Comparison of ENCODE assay signal across 23 mouse cellular contexts in genomic region chr8:117050763-117051162, GRCm38 (mm10). TPM values are rescaled to one million over a fixed set of nuclear protein-coding genes. Genes with fewer than 3 reads are reported as not detected.
DNase-seq lines count a peak whose midpoint lies in the region; ATAC-seq and TF ChIP-seq lines count a peak whose summit lies in the region.
"Had no signal": no experiment of that assay in that cellular context is flagged by ENCODE, and none has a peak within 500 bp of the region (broad histone marks: within the 10 kb centered on the region; RNA-seq: fewer than 3 reads in every experiment).

No protein-coding gene starts in this region.

- no peak overlapping the region for H3K4me3 ChIP-seq in kidney, postnatal 0 days (replicated peaks; ENCODE audit: low read depth, low read length)
- no peak overlapping the region for H3K4me3 ChIP-seq in midbrain, embryonic 11.5 days (ENCODE audit: low read depth, low read length)
- H3K4me3 ChIP-seq in midbrain, postnatal 0 days (ENCODE audit: low read depth, low read length), result no peak overlapping the region
- H3K4me3 ChIP-seq in macrophage (ENCODE audit: inconsistent target), result no peak overlapping the region
- H3K4me3 ChIP-seq in forebrain, embryonic 10.5 days, result no peak overlapping the region
- H3K4me3 ChIP-seq: embryonic facial prominence, embryonic 13.5 days; hindbrain, embryonic 12.5 days; limb, embryonic 10.5 days; megakaryocyte, embryonic 14.5 days; midbrain, embryonic 15.5 days had no signal

- H3K27ac ChIP-seq in kidney, postnatal 0 days, result no peak overlapping the region
- H3K27ac ChIP-seq in midbrain, embryonic 11.5 days (ENCODE audit: low read depth, low read length), result no peak overlapping the region
- no peak overlapping the region for H3K27ac ChIP-seq in midbrain, postnatal 0 days (ENCODE audit: low read depth, low read length)
- H3K27ac ChIP-seq in macrophage, result peak overlapping the region; percentile 59
- no peak overlapping the region for H3K27ac ChIP-seq in forebrain, embryonic 10.5 days
- H3K27ac ChIP-seq: embryonic facial prominence, embryonic 13.5 days; hindbrain, embryonic 12.5 days; limb, embryonic 10.5 days; liver, embryonic 14.5 days; midbrain, embryonic 15.5 days had no signal

- no peak overlapping the region for H3K4me2 ChIP-seq in kidney, postnatal 0 days (ENCODE audit: low read length)
- H3K4me2 ChIP-seq in midbrain, embryonic 11.5 days, result no peak overlapping the region
- no peak overlapping the region for H3K4me2 ChIP-seq in midbrain, postnatal 0 days (ENCODE audit: low read depth, low read length, poor library complexity, severe bottlenecking)
- H3K4me2 ChIP-seq: embryonic facial prominence, embryonic 13.5 days; hindbrain, embryonic 12.5 days; midbrain, embryonic 15.5 days had no signal

- WGBS in kidney, postnatal 0 days, result 78% methylated on average over 9 of the region's 9 CpGs
- 88% methylated on average over 9 of the region's 9 CpGs for WGBS in midbrain, embryonic 11.5 days
- WGBS in midbrain, postnatal 0 days, result 89% methylated on average over 9 of the region's 9 CpGs
- 49% methylated on average over 9 of the region's 9 CpGs for WGBS in macrophage (ENCODE audit: missing documents)
- 89% methylated on average over 9 of the region's 9 CpGs for WGBS in forebrain, embryonic 10.5 days

- H3K27me3 ChIP-seq in kidney, postnatal 0 days (ENCODE audit: insufficient read depth, low read length), result no peaks in the 10 kb centered on the region
- H3K27me3 ChIP-seq in midbrain, embryonic 11.5 days (ENCODE audit: control insufficient read depth, insufficient read depth, low read length), result no peaks in the 10 kb centered on the region
- H3K27me3 ChIP-seq in midbrain, postnatal 0 days (ENCODE audit: insufficient read depth, low read length), result no peaks in the 10 kb centered on the region
- no peaks in the 10 kb centered on the region for H3K27me3 ChIP-seq in forebrain, embryonic 10.5 days (ENCODE audit: poor library complexity, severe bottlenecking)
- H3K27me3 ChIP-seq: embryonic facial prominence, embryonic 13.5 days; hindbrain, embryonic 12.5 days; midbrain, embryonic 15.5 days had no signal

- TF ChIP-seq CTCF in kidney, postnatal 0 days (IDR thresholded peaks at IDR 0.05; ENCODE audit: low read depth), result no peak
- no peak for TF ChIP-seq CTCF in midbrain, postnatal 0 days (IDR thresholded peaks at IDR 0.05)

- no peaks in the 10 kb centered on the region for H3K36me3 ChIP-seq in kidney, postnatal 0 days (ENCODE audit: insufficient read depth, low read length)
- no peaks in the 10 kb centered on the region for H3K36me3 ChIP-seq in midbrain, embryonic 11.5 days (ENCODE audit: control insufficient read depth, insufficient read depth, low read length)
- no peaks in the 10 kb centered on the region for H3K36me3 ChIP-seq in midbrain, postnatal 0 days (ENCODE audit: insufficient read depth, low read length)
- H3K36me3 ChIP-seq in macrophage (ENCODE audit: inconsistent target), result no peaks in the 10 kb centered on the region
- H3K36me3 ChIP-seq in forebrain, embryonic 10.5 days (replicated peaks), result no peaks in the 10 kb centered on the region
- H3K36me3 ChIP-seq: embryonic facial prominence, embryonic 13.5 days; hindbrain, embryonic 12.5 days; limb, embryonic 10.5 days; midbrain, embryonic 15.5 days had no signal

- no peaks in the 10 kb centered on the region for H3K4me1 ChIP-seq in kidney, postnatal 0 days (replicated peaks; ENCODE audit: insufficient read depth, low read length)
- H3K4me1 ChIP-seq in midbrain, embryonic 11.5 days (ENCODE audit: control insufficient read depth, insufficient read depth, low read length), result no peaks in the 10 kb centered on the region
- no peaks in the 10 kb centered on the region for H3K4me1 ChIP-seq in midbrain, postnatal 0 days (ENCODE audit: insufficient read depth, low read length)
- H3K4me1 ChIP-seq in forebrain, embryonic 10.5 days, result no peaks in the 10 kb centered on the region
- H3K4me1 ChIP-seq: embryonic facial prominence, embryonic 13.5 days; hindbrain, embryonic 12.5 days; midbrain, embryonic 15.5 days had no signal

- H3K79me2 ChIP-seq in macrophage (ENCODE audit: inconsistent target), result no peaks in the 10 kb centered on the region

- peak; percentile 28 for DNase-seq in kidney, postnatal 0 days (ENCODE audit: low spot score)
- DNase-seq in kidney, adult 11 months, result no peak
- DNase-seq in midbrain, embryonic 11.5 days (ENCODE audit: low spot score, missing footprints), result peak; percentile 51
- DNase-seq in midbrain, postnatal 0 days (ENCODE audit: low spot score), result no peak
- no peak for DNase-seq in layer of hippocampus, adult 18-20 months (ENCODE audit: low spot score in 2 of 2)
- no peak for DNase-seq in forebrain, embryonic 10.5 days (ENCODE audit: extremely low spot score, low spot score)
- DNase-seq: cerebellum, adult 9-10 months; gastrocnemius, postnatal 36 days; kidney, adult 2 months; kidney, postnatal 25 days; thymus, postnatal 36 days had no signal

- ATAC-seq in kidney, postnatal 0 days (replicated peaks; ENCODE audit: low FRiP score, low read depth), result no peak
- ATAC-seq in midbrain, embryonic 11.5 days (ENCODE audit: low FRiP score), result no peak
- no peak for ATAC-seq in midbrain, postnatal 0 days (ENCODE audit: low FRiP score)
- ATAC-seq: forebrain, embryonic 16.5 days; midbrain, embryonic 15.5 days had no signal

- H3K9ac ChIP-seq in kidney, postnatal 0 days (ENCODE audit: low read depth, low read length), result no peak overlapping the region
- H3K9ac ChIP-seq in midbrain, embryonic 11.5 days (ENCODE audit: low read length), result no peak overlapping the region
- no peak overlapping the region for H3K9ac ChIP-seq in midbrain, postnatal 0 days (replicated peaks; ENCODE audit: low read length, poor library complexity, severe bottlenecking)
- H3K9ac ChIP-seq: embryonic facial prominence, embryonic 13.5 days; hindbrain, embryonic 12.5 days; liver, embryonic 14.5 days; midbrain, embryonic 15.5 days had no signal

- H3K9me3 ChIP-seq in kidney, postnatal 0 days (replicated peaks; ENCODE audit: low read length), result no peaks in the 10 kb centered on the region
- no peaks in the 10 kb centered on the region for H3K9me3 ChIP-seq in midbrain, embryonic 11.5 days (ENCODE audit: control insufficient read depth, low read length)
- no peaks in the 10 kb centered on the region for H3K9me3 ChIP-seq in midbrain, postnatal 0 days (ENCODE audit: low read length)
- H3K9me3 ChIP-seq in forebrain, embryonic 10.5 days, result no peaks in the 10 kb centered on the region
- H3K9me3 ChIP-seq: embryonic facial prominence, embryonic 13.5 days; hindbrain, embryonic 12.5 days; limb, embryonic 10.5 days; midbrain, embryonic 15.5 days had no signal

RNA-seq across cellular contexts. Expression of gene Pkd1l2, which starts 31.5 kb away (rescaled TPM):
- not detected in 2 replicates for polyA plus RNA-seq in kidney, postnatal 0 days (2015; fragmentation: Nextera tagmentation; extraction: Ambion mirVana)
- polyA plus RNA-seq in midbrain, embryonic 11.5 days (2014; fragmentation: Nextera tagmentation; extraction: Ambion mirVana), result not detected in 2 replicates
- under 0.01 and 0.42 TPM in 2 replicates for total RNA-seq in midbrain, postnatal 0 days (2014; rRNA removed)
- polyA plus RNA-seq in midbrain, postnatal 0 days (2015; fragmentation: Nextera tagmentation; extraction: Ambion mirVana), result 0.16 and 0.17 TPM in 2 replicates
- 1 to 10 TPM in 11 of 26 experiments, under 1 TPM in 15; 0.08 to 3.3 (median 0.97) TPM for total RNA-seq in macrophage (2018; cell fraction: chromatin; rRNA removed)
- under 1 TPM; 0.06 to 0.41 (median 0.22) TPM for total RNA-seq in macrophage (2018; cell fraction: cytosol; rRNA removed)
- total RNA-seq in macrophage (2018; cell fraction: nucleus; rRNA removed), result 1 to 10 TPM in 5 of 26 experiments, under 1 TPM in 18, not detected in 3; 0.06 to 1.6 (median 0.55) TPM
- 0.11 to 0.34 TPM (median 0.20 TPM) in 3 replicates for polyA plus RNA-seq in macrophage (2018)
- total RNA-seq in layer of hippocampus, adult 18-20 months (2021), result under 1 TPM; 0.08 to 0.12 TPM
- polyA plus RNA-seq in forebrain, embryonic 10.5 days (2016; fragmentation: Nextera tagmentation; extraction: Ambion mirVana), result not detected in 2 replicates
- polyA plus RNA-seq: forebrain, embryonic 16.5 days; heart, embryonic 16.5 days; hindbrain, embryonic 12.5 days; limb, embryonic 10.5 days; liver, embryonic 14.5 days; midbrain, embryonic 15.5 days; neural tube, embryonic 11.5 days; stomach, embryonic 14.5 days had no signal

RNA-seq across cellular contexts. Expression of gene Bco1, which starts 44.9 kb away (rescaled TPM):
- polyA plus RNA-seq in kidney, postnatal 0 days (2015; fragmentation: Nextera tagmentation; extraction: Ambion mirVana), result 0.16 and 0.27 TPM in 2 replicates
- polyA plus RNA-seq in midbrain, embryonic 11.5 days (2014; fragmentation: Nextera tagmentation; extraction: Ambion mirVana), result 0.18 and 0.28 TPM in 2 replicates
- total RNA-seq in midbrain, postnatal 0 days (2014; rRNA removed), result 0.14 and 0.27 TPM in 2 replicates
- polyA plus RNA-seq in midbrain, postnatal 0 days (2015; fragmentation: Nextera tagmentation; extraction: Ambion mirVana), result 0.32 and 0.52 TPM in 2 replicates
- not detected for total RNA-seq in macrophage (2018; cell fraction: chromatin; rRNA removed)
- not detected for total RNA-seq in macrophage (2018; cell fraction: cytosol; rRNA removed)
- not detected for total RNA-seq in macrophage (2018; cell fraction: nucleus; rRNA removed)
- polyA plus RNA-seq in macrophage (2018), result not detected in 3 replicates
- total RNA-seq in layer of hippocampus, adult 18-20 months (2021), result not detected
- polyA plus RNA-seq in forebrain, embryonic 10.5 days (2016; fragmentation: Nextera tagmentation; extraction: Ambion mirVana), result 0.22 and 0.30 TPM in 2 replicates
- total RNA-seq: left cerebral cortex, adult 8-10 months had no signal
- polyA plus RNA-seq: heart, embryonic 16.5 days; limb, embryonic 10.5 days had no signal

RNA-seq across cellular contexts. Expression of gene Gcsh, which starts 57.4 kb away (rescaled TPM):
- 233 and 239 TPM in 2 replicates for polyA plus RNA-seq in kidney, postnatal 0 days (2015; fragmentation: Nextera tagmentation; extraction: Ambion mirVana)
- 146 and 158 TPM in 2 replicates for polyA plus RNA-seq in midbrain, embryonic 11.5 days (2014; fragmentation: Nextera tagmentation; extraction: Ambion mirVana)
- 46.5 and 53.8 TPM in 2 replicates for total RNA-seq in midbrain, postnatal 0 days (2014; rRNA removed)
- polyA plus RNA-seq in midbrain, postnatal 0 days (2015; fragmentation: Nextera tagmentation; extraction: Ambion mirVana), result 93.9 and 106 TPM in 2 replicates
- total RNA-seq in macrophage (2018; cell fraction: chromatin; rRNA removed), result 10 to 100 TPM in 4 of 26 experiments, 1 to 10 TPM in 21, under 1 TPM in 1; 0.96 to 17.0 (median 4.1) TPM
- 10 to 100 TPM; 13.8 to 33.5 (median 25.1) TPM for total RNA-seq in macrophage (2018; cell fraction: cytosol; rRNA removed)
- total RNA-seq in macrophage (2018; cell fraction: nucleus; rRNA removed), result 10 to 100 TPM in 7 of 26 experiments, 1 to 10 TPM in 19; 1.8 to 27.4 (median 7.8) TPM
- 26.8 to 67.0 TPM (median 34.5 TPM) in 3 replicates for polyA plus RNA-seq in macrophage (2018)
- 10 to 100 TPM; 43.9 to 50.1 TPM for total RNA-seq in layer of hippocampus, adult 18-20 months (2021)
- 204 and 205 TPM in 2 replicates for polyA plus RNA-seq in forebrain, embryonic 10.5 days (2016; fragmentation: Nextera tagmentation; extraction: Ambion mirVana)

Comparison
In these comparisons a context has a peak if more than half of its experiments do, and no peak if none do; other contexts are left out.
1. DNase-seq: peak in kidney, postnatal 0 days (single experiment) and midbrain, embryonic 11.5 days (single experiment); none in kidney, adult 11 months (single experiment), midbrain, postnatal 0 days (single experiment), layer of hippocampus, adult 18-20 months (0 of 2) and forebrain, embryonic 10.5 days (single experiment).